Mouse (Mus musculus): ENCODE data around the gene March9.

DNA sequence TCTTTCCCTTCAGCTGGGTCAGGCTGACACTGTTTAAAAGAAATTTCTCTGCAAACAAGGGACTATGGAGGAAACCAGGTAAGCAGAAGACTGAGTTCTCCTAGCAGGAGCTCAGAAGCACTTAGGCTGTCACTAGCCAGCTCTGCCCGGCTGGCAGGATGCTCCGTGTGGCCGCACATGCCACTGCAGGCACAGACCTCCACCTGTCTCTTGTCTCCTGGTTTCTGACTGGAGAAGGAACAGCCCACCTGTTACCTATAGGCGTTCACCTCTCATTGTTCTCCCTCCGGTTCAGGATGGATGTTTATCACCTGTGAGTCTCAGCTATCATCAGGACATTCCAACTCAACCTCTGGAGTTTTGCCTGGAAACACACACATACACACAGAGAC, 23.9 kb upstream of the March9 start:
- no peak for TF ChIP-seq CTCF (IDR thresholded peaks at IDR 0.05; ENCODE audit: extremely low read depth, insufficient read depth, low read length)
- no peak for TF ChIP-seq POLR2A (IDR thresholded peaks at IDR 0.05; ENCODE audit: extremely low read depth, insufficient read depth, low read length)
